Mouse (Mus musculus) embryo, embryonic 10 days (tissue): ENCODE measurements around the gene Slc2a4.
"Not testable (repeated sequence)": the region's sequence is repeated elsewhere in the genome, so short reads cannot be mapped to it uniquely, and the experiment has no call there.

ENCODE experiments used
- DNase-seq: peaks from one replicate; pipeline ENCODE4 v3.0.0-alpha.2; 2015; ENCODE audit warnings: low spot score

Gene Slc2a4

GRCm38 (mm10) chr11:69970775-69971174 lies 22.8 kb upstream of the Slc2a4 start:
- DNase-seq: no peak

DNA sequence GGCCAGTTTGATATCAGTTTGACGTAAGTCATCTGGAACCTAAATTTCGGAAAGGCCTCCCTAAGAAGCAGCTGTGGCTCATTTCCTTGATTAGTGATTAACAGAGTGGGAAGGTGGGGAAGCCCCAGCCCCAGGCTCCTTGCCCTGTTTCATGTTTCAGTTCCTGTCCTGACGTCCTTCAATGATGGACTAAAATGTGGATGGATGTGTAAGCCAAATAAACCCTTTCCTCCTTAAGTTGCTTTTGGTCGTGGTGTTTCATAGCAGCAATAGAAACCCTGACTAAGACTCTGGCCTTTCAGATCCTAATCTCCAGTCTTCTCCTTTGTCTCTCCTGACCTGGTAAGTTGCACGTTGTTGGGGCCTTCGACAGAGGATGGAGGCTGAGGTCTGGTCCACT lies 22.2 kb upstream of the Slc2a4 start:
- no peak for DNase-seq

DNA sequence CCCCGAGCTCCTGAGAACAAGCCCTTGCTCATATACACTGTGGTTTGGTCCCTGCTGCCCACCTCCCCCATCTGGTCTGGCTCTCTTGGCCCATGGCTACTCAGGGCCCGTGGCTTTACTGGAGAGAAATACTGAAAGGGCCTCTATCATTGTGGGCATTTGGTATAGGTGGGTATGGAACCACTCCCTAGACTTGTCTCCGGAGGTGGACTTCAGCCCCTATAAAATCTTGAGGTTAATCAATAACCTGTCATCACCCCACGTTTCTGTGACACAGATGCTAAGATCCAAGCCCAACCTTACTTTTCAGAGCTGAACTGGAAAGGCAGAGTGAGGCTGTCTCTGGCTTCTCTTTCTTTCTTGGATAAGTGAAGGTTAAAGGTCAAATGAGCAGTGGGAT lies 20.8 kb upstream of the Slc2a4 start:
- no peak for DNase-seq

- peak; percentile 47 for DNase-seq
Observed at GRCm38 (mm10) chr11:69966860-69967517, 19.0 kb upstream of the Slc2a4 start.

DNA sequence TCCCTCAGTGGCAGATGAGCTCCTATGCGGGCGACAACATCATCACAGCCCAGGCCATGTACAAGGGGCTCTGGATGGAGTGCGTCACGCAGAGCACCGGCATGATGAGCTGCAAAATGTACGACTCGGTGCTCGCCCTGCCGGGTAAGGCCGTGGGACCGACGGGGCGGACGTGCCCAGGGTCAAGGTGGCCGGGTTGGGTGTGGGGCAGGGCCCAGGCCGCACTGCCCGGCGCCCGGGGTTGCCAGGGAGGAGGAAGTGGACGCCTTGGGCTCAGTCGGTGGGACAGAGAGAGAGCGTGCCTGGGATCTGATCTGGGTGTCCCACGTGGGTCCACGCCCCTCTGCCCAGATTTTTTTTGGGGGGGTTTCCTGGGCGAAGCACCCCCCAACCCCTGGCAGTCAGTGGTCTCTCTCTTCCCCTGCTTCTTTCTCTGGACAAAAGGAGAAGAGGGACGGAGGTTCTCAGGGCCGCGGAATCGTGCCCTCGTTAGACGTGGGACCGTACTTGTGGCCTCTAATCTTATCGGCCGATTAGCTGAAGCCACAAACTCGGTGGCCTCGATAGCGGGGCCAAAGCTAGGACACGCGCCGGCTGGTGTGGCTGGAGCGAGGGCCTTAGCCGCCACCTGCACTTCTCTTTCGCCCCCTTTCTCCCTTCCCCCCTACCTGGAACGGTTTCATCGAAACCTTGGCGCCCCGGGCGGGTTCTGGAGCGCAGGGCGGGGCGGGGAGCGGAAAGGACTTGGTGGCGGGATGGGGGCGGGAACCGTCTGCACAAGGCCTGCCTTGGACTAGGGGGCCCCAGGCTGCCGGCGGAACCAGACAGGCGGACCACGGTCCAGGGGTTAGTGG lies 18.2 kb upstream of the Slc2a4 start:
- DNase-seq: peak; percentile 27

- peak; percentile 59 for DNase-seq
Observed at GRCm38 (mm10) chr11:69965271-69966005, 17.4 kb upstream of the Slc2a4 start.

DNA sequence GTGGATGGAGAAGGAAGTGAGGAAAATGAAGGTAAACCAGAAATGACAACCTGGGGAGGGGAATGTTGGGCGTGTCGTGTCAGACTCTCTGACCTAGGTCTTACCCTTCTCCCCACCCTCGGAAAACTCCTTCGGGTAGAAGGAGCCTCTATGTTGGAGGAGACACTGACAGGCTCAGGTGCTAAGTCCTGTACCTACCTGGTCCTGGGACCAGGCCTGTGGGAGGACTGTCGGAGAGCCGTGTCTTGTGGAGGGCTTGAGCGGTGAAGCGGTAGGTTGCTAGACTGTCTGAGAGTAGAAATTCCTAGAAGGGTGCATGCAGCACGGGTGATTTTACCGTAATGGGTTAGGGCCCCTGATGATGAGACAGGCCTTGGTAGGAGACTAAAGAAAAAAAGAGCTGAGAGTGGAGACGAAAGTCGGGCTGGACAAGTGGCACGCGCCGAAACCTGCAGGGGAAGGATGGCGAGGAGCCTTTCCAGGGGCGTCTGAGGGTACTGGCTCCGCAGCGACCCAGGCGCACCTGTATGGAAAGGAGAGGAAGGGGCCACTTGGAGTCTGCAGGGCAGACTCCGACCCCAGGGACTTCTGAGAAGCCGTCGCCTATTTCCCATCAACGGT lies 16.8 kb upstream of the Slc2a4 start, which contains the start of gene Cldn7:
Gene Cldn7, plus strand, starts transcription at position 130 of the 621 bp plus-strand sequence.
- no peak for DNase-seq

DNA sequence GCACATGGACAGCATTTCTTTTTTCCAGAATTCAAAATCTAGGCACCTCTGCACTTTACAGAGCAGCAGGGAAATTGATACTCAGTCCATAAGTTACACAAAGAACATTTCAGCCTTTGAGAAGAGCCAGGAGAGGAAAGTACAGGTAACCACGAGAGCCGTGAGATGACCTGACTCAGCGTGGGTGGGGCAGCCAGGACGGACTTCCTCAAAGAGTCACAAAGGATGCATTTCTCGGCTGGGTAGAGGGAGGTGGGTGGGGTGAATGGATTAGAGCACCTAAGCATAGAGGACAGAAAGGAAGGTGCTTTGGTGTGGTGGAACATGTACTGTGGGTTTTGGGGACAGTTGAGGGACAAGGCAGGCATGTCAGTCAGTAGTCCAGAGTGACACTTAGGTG lies 13.9 kb upstream of the Slc2a4 start:
- no peak for DNase-seq

DNA sequence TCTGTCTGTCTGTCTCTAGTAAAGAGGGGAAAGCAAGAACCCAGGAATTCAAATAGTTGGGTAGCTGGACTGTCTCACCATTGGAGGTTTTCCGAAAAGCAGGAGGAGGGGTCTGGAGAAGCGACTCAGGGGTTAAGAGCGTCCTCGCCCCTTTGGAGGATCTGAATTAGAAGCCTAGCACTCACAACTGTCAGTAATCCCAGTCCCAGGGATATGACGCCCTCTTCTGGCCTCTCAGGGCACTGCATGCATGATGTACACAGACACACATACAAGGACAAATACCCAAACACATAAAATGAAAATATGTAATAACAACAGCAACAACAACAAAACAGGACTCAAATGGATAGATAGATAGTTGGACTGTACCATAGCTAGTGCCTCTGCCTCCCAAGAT lies 12.6 kb upstream of the Slc2a4 start:
- DNase-seq: peak; percentile 39

DNA sequence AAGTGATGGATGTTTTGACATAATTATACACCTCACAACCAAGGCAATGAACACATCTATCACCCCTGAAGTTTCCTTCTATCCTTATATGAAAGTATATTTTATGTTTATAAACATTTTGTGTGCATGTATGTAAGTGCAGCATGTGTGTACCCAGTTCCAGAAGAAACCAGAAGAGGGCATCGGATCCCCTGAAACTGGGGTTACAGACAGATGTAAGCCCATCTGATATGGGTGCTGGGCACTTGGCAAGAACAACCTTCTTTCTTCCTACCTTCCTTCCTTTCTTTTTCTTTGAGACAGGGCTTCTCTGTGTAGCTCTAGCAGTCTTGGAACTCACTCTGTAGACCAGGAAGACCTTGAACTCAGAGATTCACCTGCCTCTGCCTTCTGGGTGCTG lies 8.2 kb upstream of the Slc2a4 start:
- DNase-seq: no peak

DNA sequence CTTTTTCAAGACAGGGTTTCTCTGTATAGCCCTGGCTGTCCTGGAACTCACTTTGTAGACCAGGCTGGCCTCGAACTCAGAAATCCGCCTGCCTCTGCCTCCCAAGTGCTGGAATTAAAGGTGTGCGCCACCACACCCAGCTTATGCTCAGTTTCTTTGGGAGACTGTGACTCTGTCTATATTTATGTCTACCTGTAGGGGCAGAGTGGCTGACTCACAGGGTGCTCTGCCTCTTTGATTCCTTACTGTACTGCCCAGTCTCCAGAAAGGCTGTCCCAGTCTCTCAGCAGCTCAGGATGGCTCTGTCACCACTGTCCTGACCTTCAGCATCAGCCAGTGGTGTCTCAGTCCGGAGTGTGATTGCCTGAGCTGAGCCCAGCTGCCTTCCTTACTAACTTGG lies 7.6 kb upstream of the Slc2a4 start:
- DNase-seq: not testable (repeated sequence)

GRCm38 (mm10) chr11:69953267-69953915 lies 5.4 kb upstream of the Slc2a4 start:
- no peak for DNase-seq

- DNase-seq: no peak
Observed at GRCm38 (mm10) chr11:69952274-69952673, 4.3 kb upstream of the Slc2a4 start.

DNA sequence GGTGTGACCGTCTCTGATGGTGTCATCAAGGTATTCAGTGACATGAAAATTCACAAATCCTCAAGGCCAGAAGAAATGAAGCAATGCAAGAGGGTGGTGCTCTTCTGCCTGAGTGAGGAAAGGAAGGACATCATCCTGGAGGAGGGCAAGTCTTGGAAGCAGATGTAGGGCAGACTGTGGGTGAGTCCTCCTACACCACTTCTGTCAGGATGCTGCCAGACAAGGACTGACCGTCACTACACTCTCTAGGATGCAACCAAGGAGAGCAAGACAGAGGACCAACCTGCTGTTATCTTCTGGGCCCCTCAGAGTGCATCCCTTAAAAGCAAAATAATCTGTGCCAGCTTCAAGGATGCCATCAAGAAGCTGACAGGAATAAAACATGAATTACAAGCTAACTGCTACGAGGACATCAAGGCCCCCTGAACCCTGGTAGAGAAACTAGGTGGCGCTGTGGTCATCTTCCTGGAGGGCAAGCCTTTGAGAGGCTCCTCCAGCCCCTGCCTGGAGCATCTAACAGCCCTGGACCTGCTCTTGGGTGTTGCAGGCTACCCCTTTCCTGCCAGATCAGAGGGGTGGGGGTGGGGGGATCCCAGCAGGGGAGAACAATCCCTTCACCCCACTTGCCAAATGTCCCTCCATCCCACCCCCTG lies 2.9 kb upstream of the Slc2a4 start:
- DNase-seq: peak; percentile 56

- peak; percentile 95 for DNase-seq
Observed at GRCm38 (mm10) chr11:69948763-69949150, 769 bp upstream of the Slc2a4 start.

GRCm38 (mm10) chr11:69947337-69948065 lies 487 bp downstream of the Slc2a4 start:
- peak; percentile 37 for DNase-seq

DNA sequence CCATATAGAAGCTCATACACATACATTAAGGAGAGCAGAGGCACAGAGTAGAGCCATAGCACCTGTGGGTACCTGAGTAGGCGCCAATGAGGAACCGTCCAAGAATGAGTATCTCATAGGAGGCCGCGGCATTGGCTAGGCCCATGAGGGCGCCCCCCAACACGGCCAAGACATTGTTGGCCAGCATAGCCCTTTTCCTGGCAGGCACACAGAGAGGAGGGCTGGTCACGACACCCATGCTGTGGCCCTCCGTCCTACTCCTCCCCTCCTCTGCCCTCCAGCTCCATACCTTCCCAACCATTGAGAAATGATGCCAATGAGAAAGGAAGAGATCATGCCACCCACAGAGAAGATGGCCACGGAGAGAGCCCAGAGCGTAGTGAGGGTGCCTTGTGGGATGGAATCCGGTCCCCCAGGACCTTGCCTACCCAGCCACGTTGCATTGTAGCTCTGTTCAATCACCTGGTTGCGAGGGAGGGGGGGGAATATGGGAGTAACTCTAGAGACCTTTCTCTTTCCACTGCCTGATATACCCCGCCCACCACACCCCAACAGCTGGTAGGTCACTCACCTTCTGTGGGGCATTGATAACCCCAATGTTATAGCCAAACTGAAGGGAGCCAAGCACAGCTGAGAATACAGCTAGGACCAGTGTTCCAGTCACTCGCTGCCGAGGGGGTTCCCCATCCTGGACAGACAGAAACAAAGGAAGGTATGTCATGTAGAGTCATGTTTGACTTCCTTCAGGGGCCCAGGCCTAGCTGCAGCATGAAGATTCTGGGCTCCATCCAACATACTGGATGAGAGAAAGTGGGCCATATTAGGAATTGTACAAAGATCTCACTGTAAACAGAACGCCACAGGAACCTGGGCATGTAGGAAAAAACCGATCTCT lies 1.7 kb downstream of the Slc2a4 start:
- DNase-seq: no peak

- no peak for DNase-seq
Observed at GRCm38 (mm10) chr11:69945216-69945615, 2.8 kb downstream of the Slc2a4 start.

- DNase-seq: no peak
Observed at GRCm38 (mm10) chr11:69940962-69941361, 7.0 kb downstream of the Slc2a4 start.
